ENCODE assay signal across 19 mouse cellular contexts in genomic region chr8:54351123-54351522, GRCm38 (mm10).
"Had no signal": no experiment of that assay in that cellular context is flagged by ENCODE, and none has a peak within 500 bp of the region (broad histone marks: within the 10 kb centered on the region; RNA-seq: fewer than 3 reads in every experiment).

No protein-coding gene starts in this region.

- H3K9me3 ChIP-seq: liver, embryonic 12.5 days; midbrain, embryonic 10.5 days; midbrain, embryonic 12.5 days; neural tube, embryonic 13.5 days; neural tube, embryonic 15.5 days had no signal

- H3K4me2 ChIP-seq: liver, embryonic 12.5 days; midbrain, embryonic 12.5 days; neural tube, embryonic 13.5 days; neural tube, embryonic 15.5 days had no signal

- H3K27me3 ChIP-seq: liver, embryonic 12.5 days; midbrain, embryonic 12.5 days; neural tube, embryonic 13.5 days; neural tube, embryonic 15.5 days had no signal

- H3K4me1 ChIP-seq: liver, embryonic 12.5 days; midbrain, embryonic 10.5 days; midbrain, embryonic 12.5 days; neural tube, embryonic 13.5 days; neural tube, embryonic 15.5 days had no signal

- H3K4me3 ChIP-seq: liver, embryonic 12.5 days; midbrain, embryonic 10.5 days; midbrain, embryonic 12.5 days; myocyte; neural tube, embryonic 13.5 days; neural tube, embryonic 15.5 days had no signal

- DNase-seq: lung, adult 2 months; lung, postnatal 36 days; midbrain, embryonic 14.5 days; retina, postnatal 1 day; right cerebral cortex, adult 18-20 months; right cerebral cortex, postnatal 25 days; right cerebral cortex, postnatal 4 days; spleen, adult 18-20 months; thymus, adult 18-20 months; thymus, postnatal 14 days; thymus, postnatal 36 days had no signal

- ATAC-seq: liver, embryonic 12.5 days; midbrain, embryonic 16.5 days had no signal

- H3K27ac ChIP-seq: liver, embryonic 12.5 days; liver, embryonic 14.5 days; midbrain, embryonic 10.5 days; midbrain, embryonic 12.5 days; neural tube, embryonic 13.5 days; neural tube, embryonic 15.5 days had no signal

- H3K9ac ChIP-seq: liver, embryonic 12.5 days; liver, embryonic 14.5 days; midbrain, embryonic 12.5 days; neural tube, embryonic 13.5 days; neural tube, embryonic 15.5 days had no signal

- H3K36me3 ChIP-seq: liver, embryonic 12.5 days; midbrain, embryonic 10.5 days; midbrain, embryonic 12.5 days; neural tube, embryonic 13.5 days; neural tube, embryonic 15.5 days had no signal
